Mouse (Mus musculus) left cerebral cortex, adult 18-20 months (tissue): ENCODE measurements around the gene Top2b. TPM values are rescaled to one million over a fixed set of nuclear protein-coding genes. Genes with fewer than 3 reads are reported as not detected.

Source experiments
- total RNA-seq, 2 experiments: library from RNA; stranded (reverse); gene quantifications; 2 replicates each; pipeline ENCODE4 v1.2.3; 2021

Top2b gene
- total RNA-seq, 2 experiments from 2014 or later = 87.8 to 92.1 TPM

Other genes with a start within 250 kb of the Top2b start
- 10 to 100 TPM; 26.3 to 27.4 TPM for gene Ngly1, start 115.9 kb upstream of the Top2b start, total RNA-seq
- gene Oxsm, start 115.4 kb upstream of the Top2b start, total RNA-seq = 10 to 100 TPM in 1 of 2 experiments, 1 to 10 TPM in 1; 9.4 to 12.8 TPM